Mouse (Mus musculus) right cerebral cortex, postnatal 14 days (tissue): ENCODE measurements around the gene Spdye4c.
A peak's percentile ranks its signal among the peaks of the same experiment; 100 is the strongest.

ENCODE experiments used
- DNase-seq: peaks from one replicate; pipeline ENCODE4 v3.0.0; 2022

Spdye4c gene

GRCm38 (mm10) chr2:128590909-128591308 is at the start of gene Spdye4c:
TSS of gene Spdye4c (plus strand) at chr2:128591209.
- no peak for DNase-seq

GRCm38 (mm10) chr2:128543495-128543894 is 47.5 kb upstream of the Spdye4c start:
- no peak for DNase-seq

GRCm38 (mm10) chr2:128544421-128545137 is 46.4 kb upstream of the Spdye4c start:
- peak; percentile 43 for DNase-seq

- no peak for DNase-seq
Measured at GRCm38 (mm10) chr2:128545447-128545846, 45.6 kb upstream of the Spdye4c start.

- DNase-seq, result no peak
Measured at GRCm38 (mm10) chr2:128547079-128547478, 43.9 kb upstream of the Spdye4c start.

- no peak for DNase-seq
Measured at GRCm38 (mm10) chr2:128548262-128548661, 42.7 kb upstream of the Spdye4c start.

DNA sequence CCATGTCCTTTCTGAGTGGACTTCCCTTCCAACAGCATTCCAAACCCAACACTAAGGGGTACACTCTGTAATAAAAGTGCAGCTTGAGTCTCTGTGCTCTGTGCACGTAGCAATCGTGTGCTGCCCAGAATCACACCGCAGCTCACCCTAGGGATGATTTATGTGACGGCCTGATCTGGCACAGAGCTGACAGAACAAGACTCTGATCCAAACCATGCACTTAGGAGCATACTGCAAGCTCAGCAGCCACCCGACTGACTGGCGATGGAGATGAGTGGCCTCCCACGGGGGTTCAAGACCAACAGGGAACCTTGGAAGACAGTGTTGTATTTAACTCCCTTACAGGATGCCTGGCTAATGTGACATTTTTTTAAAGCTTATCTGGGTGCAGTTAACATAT is 41.4 kb upstream of the Spdye4c start:
- no peak for DNase-seq

GRCm38 (mm10) chr2:128549963-128550362 is 41.0 kb upstream of the Spdye4c start:
- no peak for DNase-seq

DNA sequence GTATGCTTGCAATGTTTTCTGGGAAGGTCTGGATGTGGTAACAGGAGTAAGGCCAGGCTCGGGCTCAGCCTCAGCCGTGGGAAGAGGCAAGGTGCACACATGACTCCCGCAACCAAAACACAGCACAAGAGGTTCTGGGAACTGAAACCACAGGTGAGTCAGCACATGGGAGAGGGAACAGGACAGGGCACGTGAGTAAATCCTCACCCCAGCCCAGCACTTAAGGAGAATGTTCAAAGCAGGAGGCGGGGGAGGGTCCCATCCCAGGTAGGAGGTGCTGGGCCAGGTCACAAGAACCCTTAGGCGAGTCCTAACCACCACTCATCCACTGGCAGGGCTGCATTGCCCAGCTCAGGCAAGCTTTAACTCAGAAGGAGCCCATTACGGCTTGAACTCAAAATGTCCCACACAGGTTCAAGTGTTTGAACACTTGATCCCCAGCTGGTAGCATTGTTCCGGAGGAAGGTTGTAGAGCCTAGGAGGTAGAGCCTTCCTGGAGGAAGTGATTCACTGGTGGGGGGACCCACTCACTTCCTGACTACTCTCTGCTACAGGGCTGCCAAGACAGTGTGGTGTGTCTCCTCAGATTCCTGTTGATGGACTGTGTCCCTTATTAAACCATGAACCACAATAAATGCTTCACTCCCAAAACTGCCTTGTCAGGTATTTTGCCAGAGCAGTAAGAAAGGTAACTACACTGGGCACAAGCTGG is 38.8 kb upstream of the Spdye4c start:
- no peak for DNase-seq

DNA sequence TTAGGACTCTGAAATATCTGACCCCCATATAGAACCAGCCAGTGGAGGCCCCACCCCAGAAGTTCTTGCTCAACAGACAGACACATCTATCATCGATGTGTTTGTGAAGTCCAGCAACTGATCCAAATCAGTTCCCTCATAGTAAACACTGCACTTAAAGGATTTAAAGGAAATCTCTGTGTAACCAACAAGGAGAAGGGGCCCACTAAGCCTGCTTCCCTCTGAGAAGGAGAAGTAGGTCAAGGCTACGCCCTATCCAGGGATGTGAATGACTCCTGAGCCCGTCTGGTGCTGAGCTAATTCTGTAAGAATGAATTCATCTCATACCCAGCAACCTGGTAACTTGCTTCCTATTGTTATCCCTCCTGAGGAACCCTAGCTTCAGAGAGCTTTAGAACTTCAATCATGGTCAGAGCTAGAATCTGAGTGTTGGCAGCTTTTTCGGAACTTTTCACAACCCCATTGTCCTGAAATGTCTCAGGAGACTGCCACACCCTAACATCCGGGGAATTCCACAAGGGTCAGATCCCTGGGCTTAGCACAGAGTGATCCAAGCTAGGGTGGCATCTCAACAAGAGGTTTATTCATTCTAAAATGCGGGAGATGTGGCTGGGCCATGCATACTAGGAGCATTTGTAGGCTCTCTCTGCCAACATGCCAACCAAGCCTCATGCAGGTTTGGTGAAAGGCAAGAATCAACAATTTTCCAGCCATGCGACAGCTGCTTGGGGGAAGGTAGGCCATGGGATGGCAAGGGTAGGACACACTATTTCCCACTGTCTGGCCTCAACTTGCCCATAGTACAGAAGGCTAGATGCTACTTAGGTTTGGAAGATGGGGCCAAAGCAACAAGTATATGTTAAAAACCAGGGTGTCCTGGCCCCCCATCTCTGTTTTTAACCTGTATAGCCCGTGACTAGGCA is 38.0 kb upstream of the Spdye4c start:
- no peak for DNase-seq

GRCm38 (mm10) chr2:128555082-128555481 is 35.9 kb upstream of the Spdye4c start:
- no peak for DNase-seq

DNA sequence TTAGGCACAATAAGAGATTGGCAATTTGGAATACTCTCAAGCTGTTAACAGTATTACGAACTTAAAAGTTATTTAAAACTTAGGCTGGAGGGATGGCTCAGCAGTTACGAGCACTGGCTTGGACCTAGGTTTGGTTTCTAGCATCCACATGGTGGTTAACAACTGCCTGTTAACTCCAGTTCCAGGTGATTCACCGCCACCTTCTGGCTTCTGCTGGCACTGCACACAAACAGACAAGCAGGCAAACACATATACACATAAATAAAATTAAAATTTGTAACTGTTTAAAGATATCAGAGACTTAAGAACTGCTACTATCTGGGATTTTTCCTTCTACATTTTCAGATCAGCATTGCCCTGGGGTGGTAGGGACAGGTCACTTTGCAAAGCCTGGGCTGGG is 26.8 kb upstream of the Spdye4c start:
- DNase-seq, result no peak

- DNase-seq, result no peak
Measured at GRCm38 (mm10) chr2:128565904-128566303, 25.1 kb upstream of the Spdye4c start.

DNA sequence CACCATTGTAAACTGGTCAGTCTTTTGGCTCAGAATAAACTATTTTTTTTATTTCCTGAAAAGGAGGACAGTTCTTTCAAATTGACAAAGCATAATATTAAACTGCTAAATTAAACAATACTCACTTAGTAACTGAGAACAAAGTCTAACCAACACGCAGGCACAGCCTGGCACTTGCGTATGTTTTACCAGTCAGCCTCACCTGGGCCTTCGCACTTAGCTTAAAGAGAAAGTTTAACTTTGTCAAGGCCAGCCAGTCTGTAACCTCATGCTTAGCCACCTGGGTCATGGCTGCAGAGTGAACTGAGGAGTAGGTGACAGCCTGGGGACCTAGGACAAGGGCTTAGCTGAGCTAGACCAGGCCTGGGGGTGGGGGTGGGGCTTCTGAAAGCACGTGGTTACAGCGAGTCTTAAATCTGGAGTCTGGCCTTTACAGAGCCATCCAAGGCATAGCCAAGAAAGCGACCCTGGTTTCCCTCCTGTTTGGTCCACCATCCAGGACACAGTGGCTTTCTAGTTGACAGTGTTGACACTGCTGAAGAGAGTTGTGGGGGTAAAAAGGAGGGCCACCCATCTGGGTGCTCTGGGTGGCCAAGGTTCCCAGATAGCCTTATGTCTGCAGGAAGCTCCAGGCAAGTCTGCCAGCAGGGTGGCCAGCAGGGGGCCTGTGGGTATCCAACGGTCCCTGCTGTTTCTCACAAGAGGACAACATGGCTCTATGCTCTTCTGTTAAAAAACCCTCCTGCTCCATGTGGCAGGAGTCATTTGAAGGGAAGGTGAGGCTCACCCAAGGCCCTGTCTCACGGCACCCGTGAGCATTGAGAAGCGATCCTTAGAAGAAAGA is 24.5 kb upstream of the Spdye4c start:
- peak; percentile 32 for DNase-seq

DNA sequence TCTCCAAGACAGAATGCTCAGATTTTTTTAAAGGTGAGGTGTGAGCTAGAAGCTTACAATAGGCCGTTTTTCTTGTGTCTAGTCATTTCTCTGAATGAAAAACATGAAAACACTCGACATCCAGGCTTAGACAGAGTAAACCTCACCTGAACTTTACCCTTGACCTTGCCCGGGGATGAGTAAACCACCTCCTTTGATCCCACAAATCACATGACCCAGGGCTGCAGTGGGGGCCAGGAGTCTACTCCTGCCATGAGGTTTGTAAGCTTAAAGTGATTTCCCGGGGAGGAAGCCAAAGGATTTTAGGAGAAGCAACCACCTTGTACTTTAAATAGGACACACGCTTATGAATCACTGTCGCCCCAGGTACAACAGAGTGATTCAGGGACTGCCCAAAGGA is 23.0 kb upstream of the Spdye4c start:
- DNase-seq, result no peak

- no peak for DNase-seq
Measured at GRCm38 (mm10) chr2:128568490-128568889, 22.5 kb upstream of the Spdye4c start.

DNA sequence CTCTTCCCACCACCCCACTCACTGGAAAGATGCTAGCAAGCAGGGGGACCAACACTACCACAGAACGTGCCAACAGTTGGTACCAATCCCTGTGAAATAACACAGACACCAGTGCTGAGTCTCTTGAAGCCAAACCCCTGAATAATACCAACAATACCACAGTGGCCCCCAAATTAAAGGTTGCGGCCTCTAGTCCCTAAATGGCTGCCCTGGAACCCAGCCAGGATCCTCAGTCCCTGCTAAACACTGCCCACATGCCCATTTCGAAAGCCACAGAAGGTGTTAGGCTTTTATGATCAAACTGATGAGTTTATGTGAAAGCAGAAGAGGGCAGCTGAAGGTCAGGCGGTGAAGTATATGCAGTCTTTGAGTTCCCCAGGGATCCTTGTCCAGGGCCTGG is 20.0 kb upstream of the Spdye4c start:
- no peak for DNase-seq

DNA sequence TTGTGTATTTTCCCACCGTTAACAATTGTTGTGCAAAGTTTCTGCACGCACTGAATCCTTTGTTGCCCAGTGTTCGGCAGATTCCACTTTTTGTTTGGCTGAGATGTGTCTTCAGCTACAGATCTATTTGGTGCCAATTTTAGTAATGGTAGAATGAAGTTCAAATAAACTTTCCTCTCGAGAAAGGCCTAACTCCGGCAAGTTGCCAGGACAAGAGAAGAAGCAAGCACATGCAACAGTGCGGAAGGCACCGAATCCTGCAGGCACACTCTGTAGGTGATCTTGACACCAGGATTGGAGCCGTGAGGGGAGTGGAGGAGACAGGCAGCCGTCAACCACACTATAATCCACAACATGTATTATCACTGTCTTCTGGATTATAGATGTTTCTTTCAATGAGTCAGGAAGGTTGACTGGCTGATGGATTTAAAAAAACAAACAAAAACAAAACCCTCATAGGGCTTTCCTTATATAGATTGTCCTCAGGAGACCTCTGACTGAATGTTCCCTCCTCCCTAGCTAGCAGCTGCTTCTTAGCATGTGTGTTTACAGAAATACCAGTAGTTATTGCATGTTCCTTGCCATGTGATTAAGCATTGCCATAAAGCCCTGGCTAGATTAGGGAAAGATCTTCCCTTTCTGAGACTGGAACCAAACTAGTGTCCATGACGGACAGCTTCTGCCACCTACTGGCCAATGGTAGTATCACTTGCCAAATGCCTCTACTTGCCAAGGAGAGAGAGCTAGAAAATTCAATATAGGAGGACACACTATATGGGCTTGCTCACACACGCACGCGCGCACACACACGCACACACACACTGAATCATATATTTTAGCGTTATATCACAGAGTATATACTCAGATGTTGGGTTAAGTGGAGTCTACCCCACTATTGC is 18.0 kb upstream of the Spdye4c start:
- DNase-seq, result peak; percentile 85

- no peak for DNase-seq
Measured at GRCm38 (mm10) chr2:128582881-128583280, 8.1 kb upstream of the Spdye4c start.

- DNase-seq, result no peak
Measured at GRCm38 (mm10) chr2:128592301-128592700, 1.3 kb downstream of the Spdye4c start.

DNA sequence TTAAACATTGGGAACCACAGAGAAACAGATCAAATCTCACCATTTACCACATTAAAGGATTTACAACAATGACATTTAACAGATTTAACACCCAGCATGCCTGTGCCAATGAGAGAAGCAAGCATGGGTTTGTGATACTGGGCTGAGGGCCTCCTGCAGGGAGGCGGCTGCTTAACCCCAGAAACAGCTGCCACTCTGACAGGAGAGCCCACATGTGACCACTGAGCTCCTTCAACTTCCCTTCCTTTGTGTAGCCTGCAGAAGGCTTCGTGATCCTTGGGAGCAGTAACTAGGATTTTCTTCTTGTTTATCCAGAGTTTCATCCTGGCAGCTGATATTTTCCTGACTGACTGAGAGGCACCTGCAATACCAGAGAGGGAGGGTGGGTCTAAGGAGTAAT is 10.5 kb downstream of the Spdye4c start:
- DNase-seq, result no peak
